Mouse (Mus musculus) ES-E14 (cell line): ENCODE measurements around the gene 4930568D16Rik. TPM values are rescaled to one million over a fixed set of nuclear protein-coding genes. Genes with fewer than 3 reads are reported as not detected.

Experiments used
- DNase-seq: peaks from one replicate; pipeline ENCODE4 v3.0.0-alpha.2; 2013; ENCODE audit warnings: low read depth, low spot score
- H3K27ac ChIP-seq: 2 replicates; pipeline ENCODE4 v1.5.1; 2012; ENCODE audit warnings: low read depth, mild to moderate bottlenecking, low read length, moderate library complexity, mixed read lengths; ENCODE audit not compliant: poor library complexity, insufficient read depth, severe bottlenecking
- H3K36me3 ChIP-seq: 2 replicates; pipeline ENCODE4 v1.6.1; 2012; ENCODE audit warnings: mild to moderate bottlenecking, low read length, moderate library complexity, mixed read lengths; ENCODE audit not compliant: control insufficient read depth, poor library complexity, insufficient read depth, severe bottlenecking
- H3K4me1 ChIP-seq, 2 experiments: fragments of 150-350 bp in 1 of 2; sonication (generic) in 1 of 2; 2 replicates each; pipeline ENCODE4 v1.6.1; 2012; ENCODE audit warnings: low read length in 2 of 2, mild to moderate bottlenecking in 1 of 2, mixed read lengths in 1 of 2; ENCODE audit not compliant: control insufficient read depth in 2 of 2, insufficient read depth in 2 of 2, poor library complexity in 1 of 2
- H3K4me3 ChIP-seq, 2 experiments: fragments of 150-350 bp in 1 of 2; sonication (generic) in 1 of 2; 2 replicates each; pipeline ENCODE4 v1.5.1; 2012; ENCODE audit warnings: low read length in 2 of 2, low read depth in 1 of 2, mild to moderate bottlenecking in 1 of 2, mixed read lengths in 1 of 2; ENCODE audit not compliant: insufficient read depth in 1 of 2, poor library complexity in 1 of 2, severe bottlenecking in 1 of 2
- H3K9ac ChIP-seq: 2 replicates; pipeline ENCODE4 v1.6.1; 2012; ENCODE audit warnings: low read depth, mild to moderate bottlenecking, low read length, mixed read lengths; ENCODE audit not compliant: poor library complexity, insufficient read depth, severe bottlenecking
- H3K9me3 ChIP-seq: fragments of 150-350 bp; sonication (generic); 2 replicates; pipeline ENCODE4 v1.6.1; 2012; ENCODE audit warnings: low read depth, mild to moderate bottlenecking, low read length; ENCODE audit not compliant: control insufficient read depth, insufficient read depth
- CHD2 ChIP-seq: IDR thresholded peaks from 2 replicates; pipeline ENCODE4 v1.6.1; 2014; ENCODE audit warnings: mild to moderate bottlenecking, low read depth, low read length, inconsistent platforms
- HCFC1 ChIP-seq: IDR thresholded peaks from 2 replicates; pipeline ENCODE4 v1.6.1; 2012; ENCODE audit warnings: low read length, inconsistent platforms, borderline replicate concordance; ENCODE audit not compliant: insufficient read depth
- MAFK ChIP-seq: IDR thresholded peaks from 2 replicates; pipeline ENCODE4 v1.6.1; 2014; ENCODE audit warnings: mild to moderate bottlenecking, low read depth, low read length, inconsistent platforms; ENCODE audit not compliant: insufficient read depth
- ZC3H11A ChIP-seq: IDR thresholded peaks from 2 replicates; pipeline ENCODE4 v1.6.1; 2012; ENCODE audit warnings: low read depth, mild to moderate bottlenecking, inconsistent platforms, low read length, borderline replicate concordance
- ZNF384 ChIP-seq: IDR thresholded peaks from 2 replicates; pipeline ENCODE4 v1.6.1; 2012; ENCODE audit warnings: low read depth, low read length, inconsistent platforms
- in situ Hi-C, 2 experiments: fragments of 600-800 bp; cut with MboI; formaldehyde crosslinking; loops; one replicate each; pipeline ENCODE4 v1.15.1; 2025; ENCODE audit warnings: low sequenced_read_pairs in 2 of 2, inconsistent platforms in 1 of 2; ENCODE audit not compliant: unreplicated experiment in 2 of 2
- total RNA-seq: library from RNA; depleted of rRNA; stranded (reverse); fragments of 300-350 nt; gene quantifications from 2 replicates; pipeline ENCODE4 v1.2.3, GENCODE M21; 2012; rRNA removed

4930568D16Rik gene
- total RNA-seq: not detected in 2 replicates

DNA sequence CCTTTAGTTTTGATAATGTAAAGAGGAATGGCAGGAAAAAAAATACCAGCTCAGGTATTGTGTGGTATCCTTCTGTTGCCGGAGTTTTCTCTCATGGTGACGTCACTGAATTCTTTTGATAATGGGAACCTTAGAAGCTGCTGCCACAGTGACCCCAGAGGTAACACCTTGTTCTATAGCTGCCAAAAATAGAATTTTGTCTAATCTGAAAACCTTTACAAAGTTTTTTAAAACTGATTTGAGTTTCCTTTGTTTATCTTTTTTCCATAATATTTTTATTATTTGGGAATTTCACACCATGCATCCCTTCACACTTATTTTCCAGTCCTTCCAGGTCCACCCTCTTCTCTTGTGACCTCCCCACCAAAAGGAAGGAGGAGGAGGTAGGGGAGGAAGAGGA, at the start of gene 4930568D16Rik:
Gene 4930568D16Rik, minus strand, starts transcription at position 101 of the 400 bp plus-strand sequence.
- Histone ChIP-seq H3K9me3 (no peaks in the 10 kb centered on the region), H3K4me1 (peaks cover 0 to 2% of the 10 kb centered on the region in 2 experiments; a peak in 1 of 4 replicates), H3K4me3 (no peak within 1 kb of the TSS), H3K9ac (no peak within 1 kb of the TSS), H3K27ac (no peak within 1 kb of the TSS), H3K36me3 (no peaks in the 10 kb centered on the region)
- no peak for TF ChIP-seq ZC3H11A
- no peak for TF ChIP-seq ZNF384
- TF ChIP-seq HCFC1: no peak
- TF ChIP-seq CHD2: no peak
- no peak for TF ChIP-seq MAFK
- DNase-seq: no peak
- in situ Hi-C loops: no loop called here

DNA sequence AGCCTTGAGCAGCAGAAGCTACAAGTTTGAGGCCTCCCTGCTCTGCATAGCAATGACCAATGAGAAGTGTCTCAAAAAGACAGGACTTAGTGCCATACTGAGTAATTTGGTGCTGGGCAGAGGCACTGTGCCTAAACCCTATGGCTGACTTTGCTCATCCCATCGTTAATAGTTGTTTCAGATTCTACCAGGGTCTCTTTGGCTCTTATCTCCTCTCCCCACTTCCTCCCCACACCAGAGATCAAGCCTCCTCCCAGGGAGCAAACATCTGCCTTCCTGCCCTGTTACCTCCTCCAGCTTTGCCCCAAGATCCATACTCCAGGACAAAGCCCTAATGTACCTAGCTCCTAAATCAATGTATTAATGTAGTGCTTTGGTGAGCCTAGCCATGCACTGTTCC, 49.7 kb upstream of the 4930568D16Rik start:
- in situ Hi-C loops: no loop called here
- peaks cover 11% of the 10 kb centered on the region for H3K36me3 ChIP-seq

DNA sequence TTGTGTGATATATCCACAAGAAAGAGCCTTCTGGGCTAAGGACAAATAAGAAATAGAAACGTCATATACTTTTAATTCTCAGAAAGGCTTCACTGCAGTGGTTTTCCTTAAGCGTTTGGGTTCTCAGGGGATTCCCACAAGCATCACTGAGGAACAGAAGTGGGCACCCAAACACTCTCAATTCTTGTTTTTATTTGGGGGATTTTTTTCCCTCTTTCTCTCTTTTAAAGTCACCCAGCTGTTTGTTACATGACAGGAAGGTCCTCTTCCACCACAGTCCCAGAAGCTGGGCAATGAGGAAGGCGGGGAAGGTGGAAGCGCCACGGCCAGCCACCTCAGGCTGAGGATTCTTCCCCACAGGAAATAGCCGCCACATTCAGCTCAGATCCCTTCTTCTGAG, 48.9 kb upstream of the 4930568D16Rik start:
- Histone ChIP-seq H3K36me3 (peaks cover 5% of the 10 kb centered on the region), H3K9ac (no peak overlapping the region), H3K4me3 (no peak overlapping the region), H3K4me1 (no peaks in the 10 kb centered on the region), H3K27ac (no peak overlapping the region), H3K9me3 (no peaks in the 10 kb centered on the region)
- in situ Hi-C loops: no loop called here
- TF ChIP-seq HCFC1: no peak
- DNase-seq: no peak

More for the DNA sequence above, 49.7 kb upstream of the 4930568D16Rik start:
- DNase-seq: no peak
- no peak for TF ChIP-seq ZC3H11A
- no peak for TF ChIP-seq ZNF384
- TF ChIP-seq HCFC1: no peak
- no peak for TF ChIP-seq CHD2
- no peak for TF ChIP-seq MAFK
- Histone ChIP-seq H3K27ac (no peak overlapping the region), H3K9me3 (no peaks in the 10 kb centered on the region), H3K9ac (no peak overlapping the region), H3K4me1 (no peaks in the 10 kb centered on the region), H3K4me3 (no peak overlapping the region)

DNA sequence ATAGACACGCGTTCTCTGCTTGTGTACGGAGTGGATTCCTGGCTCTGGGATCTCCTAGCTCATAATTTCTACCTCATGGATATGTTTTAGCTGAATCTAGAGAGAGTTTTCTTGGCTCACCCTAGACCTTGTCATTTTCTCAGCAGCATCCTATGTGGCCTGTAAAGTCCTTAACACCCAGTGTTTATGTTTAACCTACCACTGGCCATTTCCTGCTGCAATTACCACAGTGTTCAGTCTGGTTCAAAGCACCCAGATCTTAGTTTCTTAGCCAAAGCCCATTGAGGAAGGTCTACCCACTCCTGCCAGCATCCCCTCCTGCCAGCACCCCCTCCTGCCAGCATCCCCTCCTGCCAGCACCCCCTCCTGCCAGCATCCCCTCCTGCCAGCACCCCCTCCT, 45.3 kb upstream of the 4930568D16Rik start:
- Histone ChIP-seq H3K4me3 (no peak overlapping the region), H3K27ac (no peak overlapping the region), H3K36me3 (peaks cover 6% of the 10 kb centered on the region; the same call in 1 of the 2 replicates), H3K9me3 (no peaks in the 10 kb centered on the region), H3K4me1 (no peaks in the 10 kb centered on the region), H3K9ac (no peak overlapping the region)
- in situ Hi-C loops: no loop called here
- DNase-seq: no peak
- TF ChIP-seq ZC3H11A (no peak), MAFK (no peak), CHD2 (no peak), ZNF384 (no peak)

DNA sequence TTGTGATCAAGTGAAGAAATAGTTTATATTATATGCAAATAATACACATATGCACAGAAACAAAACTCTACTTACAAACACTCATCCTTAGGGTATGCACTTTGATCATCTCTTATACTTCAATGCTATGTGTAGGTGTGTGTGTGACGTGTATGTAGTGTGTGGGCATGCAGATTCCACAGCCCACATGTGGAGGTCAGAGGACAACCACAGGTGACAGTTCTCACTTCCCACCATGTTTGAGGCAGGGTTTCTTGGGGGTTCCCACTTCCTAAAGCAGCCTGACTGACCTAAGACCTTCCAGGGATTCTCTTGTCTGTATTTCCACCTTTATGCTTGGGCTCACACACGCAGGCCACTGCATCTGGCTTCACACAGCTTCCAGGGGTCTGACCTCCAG, 44.7 kb upstream of the 4930568D16Rik start:
- Histone ChIP-seq H3K36me3 (peaks cover 9% of the 10 kb centered on the region; the same call in 1 of the 2 replicates), H3K4me3 (no peak overlapping the region), H3K9ac (no peak overlapping the region), H3K9me3 (no peaks in the 10 kb centered on the region), H3K27ac (no peak overlapping the region), H3K4me1 (no peaks in the 10 kb centered on the region)
- in situ Hi-C loops: no loop called here
- TF ChIP-seq CHD2 (no peak), ZNF384 (no peak), MAFK (no peak), ZC3H11A (no peak), HCFC1 (no peak)
- DNase-seq: no peak
